Comparison of ENCODE assay signal across 13 mouse cellular contexts in genomic region chr15:8783036-8783435, GRCm38 (mm10).
"Had no signal": no experiment of that assay in that cellular context is flagged by ENCODE, and none has a peak within 500 bp of the region (broad histone marks: within the 10 kb centered on the region; RNA-seq: fewer than 3 reads in every experiment).

No protein-coding gene starts in this region.

- H3K9me3 ChIP-seq: liver, embryonic 13.5 days had no signal

- H3K9ac ChIP-seq: liver, embryonic 13.5 days had no signal

- H3K27ac ChIP-seq: kidney, postnatal 0 days; left cerebral cortex, adult 2 months; liver, embryonic 13.5 days had no signal

- H3K4me2 ChIP-seq: liver, embryonic 13.5 days; midbrain, embryonic 11.5 days had no signal

- H3K36me3 ChIP-seq: liver, embryonic 13.5 days had no signal

- H3K4me3 ChIP-seq: layer of hippocampus, adult 2 months; left cerebral cortex, adult 2 months; liver, embryonic 13.5 days had no signal

- DNase-seq: kidney, postnatal 25 days; layer of hippocampus, postnatal 36 days; liver, embryonic 13.5 days; lung, adult 2 months; lung, postnatal 14 days; lung, postnatal 4 days; midbrain, embryonic 14.5 days; thymus, adult 18-20 months; thymus, postnatal 4 days had no signal

- H3K4me1 ChIP-seq: liver, embryonic 13.5 days had no signal

- H3K27me3 ChIP-seq: liver, embryonic 13.5 days had no signal
